Mouse (Mus musculus) spleen, adult 2 months (tissue): Measurements from ENCODE around the gene Gm20521. TPM values are rescaled to one million over a fixed set of nuclear protein-coding genes. Genes with fewer than 3 reads are reported as not detected.

Source experiments
- DNase-seq, 2 experiments: peaks; one replicate each; pipeline versions ENCODE4 v3.0.0 to v3.0.0-alpha.2; 2012 to 2021; ENCODE audit warnings: low spot score in 2 of 2, low read depth in 1 of 2
- H3K27ac ChIP-seq: fragments of 200-500 bp; 2 replicates; pipeline ENCODE4 v1.5.1; 2012; ENCODE audit warnings: low read length, inconsistent platforms; ENCODE audit not compliant: insufficient read depth
- H3K27me3 ChIP-seq: fragments of 200-500 bp; 2 replicates; pipeline ENCODE4 v1.6.1; 2012; ENCODE audit warnings: mild to moderate bottlenecking, moderate library complexity, low read length, inconsistent platforms; ENCODE audit not compliant: control insufficient read depth, insufficient read depth
- H3K36me3 ChIP-seq: fragments of 200-500 bp; 2 replicates; pipeline ENCODE4 v1.6.1; 2012; ENCODE audit warnings: mild to moderate bottlenecking, low read length, inconsistent platforms; ENCODE audit not compliant: control insufficient read depth, insufficient read depth
- H3K4me1 ChIP-seq: fragments of 200-500 bp; 2 replicates; pipeline ENCODE4 v1.6.1; 2011; ENCODE audit warnings: inconsistent platforms; ENCODE audit not compliant: control insufficient read depth, insufficient read depth, insufficient read length
- H3K4me3 ChIP-seq: fragments of 200-500 bp; 2 replicates; pipeline ENCODE4 v1.5.1; 2011; ENCODE audit warnings: mild to moderate bottlenecking, inconsistent platforms; ENCODE audit not compliant: insufficient read depth, insufficient read length; ENCODE audit errors: extremely low read depth
- CTCF ChIP-seq: fragments of 200-500 bp; IDR thresholded peaks from 2 replicates; pipeline ENCODE4 v1.5.1; 2011; ENCODE audit warnings: mild to moderate bottlenecking, inconsistent platforms; ENCODE audit not compliant: insufficient read depth, insufficient read length, insufficient replicate concordance; ENCODE audit errors: extremely low read depth
- POLR2A ChIP-seq: fragments of 200-500 bp; IDR thresholded peaks from 2 replicates; pipeline ENCODE4 v1.6.1; 2011; ENCODE audit warnings: low read depth, low read length, inconsistent platforms
- WGBS: fragments of 180-500 bp; shearing (Covaris S2); methylation state at CpG from one replicate; pipeline ENCODE4 v1.1.7; 2018; 5-methylcytosine and 5-hydroxymethylcytosine counted together
- polyA plus RNA-seq: library from polyadenylated mRNA; depleted of rRNA; stranded (reverse); fragments of >200 nt; gene quantifications from 2 replicates; pipeline ENCODE4 v1.2.3, GENCODE M21; 2012

Gene Gm20521
- polyA plus RNA-seq, 1 experiment, result not detected

DNA sequence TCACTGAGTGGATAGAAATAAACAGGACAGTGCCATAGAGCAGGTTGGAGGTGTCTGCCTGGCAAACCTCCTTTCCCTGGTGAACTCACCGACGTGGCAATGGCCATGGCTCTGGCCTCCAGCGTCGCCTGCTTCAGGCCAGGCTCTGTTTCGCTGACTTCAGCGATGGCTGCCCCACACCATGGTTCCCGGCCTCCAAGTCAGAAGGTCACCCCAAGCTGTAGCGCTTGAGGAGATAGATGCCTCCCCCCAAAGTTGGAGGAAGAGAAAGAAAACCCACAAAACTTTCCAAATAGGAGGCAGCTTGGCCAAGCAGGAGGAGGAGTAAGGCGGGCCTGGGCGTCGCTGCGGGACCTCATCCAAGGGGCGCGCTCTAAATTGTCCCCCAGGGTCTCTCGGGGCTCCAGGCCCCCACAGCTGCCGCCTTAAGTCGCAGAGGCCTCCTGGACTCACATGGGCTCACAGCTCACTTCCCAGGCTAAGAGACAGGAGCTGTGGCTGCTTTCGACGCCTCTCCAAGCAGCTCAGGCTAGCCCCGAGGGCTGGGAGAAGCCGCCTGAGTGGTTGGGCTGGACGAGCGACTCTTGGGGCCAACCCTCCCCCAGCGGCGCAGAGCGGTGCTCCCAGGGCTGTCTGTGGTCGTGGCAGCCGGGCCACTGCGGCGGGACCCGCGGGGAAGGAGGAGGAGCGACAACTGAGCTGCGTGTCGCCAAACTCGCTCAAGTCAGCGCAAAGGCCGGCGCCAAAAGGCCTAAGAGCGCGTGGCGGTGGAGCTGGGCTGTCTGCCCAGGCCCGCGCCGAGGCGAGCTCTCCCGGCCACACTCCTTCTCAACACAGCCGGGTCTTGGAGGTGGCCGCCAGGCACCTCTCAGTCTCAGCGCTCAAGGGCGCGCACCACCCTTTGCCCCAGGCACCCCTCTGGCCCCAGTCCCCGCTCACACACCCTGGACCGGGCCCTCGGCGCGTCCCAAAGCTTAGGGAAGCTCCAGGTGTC is 42.4 kb downstream of the Gm20521 start, which contains the start of gene Efs:
Gene Efs, minus strand, starts transcription at position 778 of the 994 bp plus-strand sequence.
- H3K36me3 ChIP-seq, result no peaks in the 10 kb centered on the region
- 15% methylated on average over 52 of the region's 57 CpGs for WGBS
- peak within 1 kb of the TSS; percentile 21; the same call in 1 of the 2 replicates for H3K4me3 ChIP-seq
- H3K27ac ChIP-seq, result peak within 1 kb of the TSS; percentile 31; the same call in 1 of the 2 replicates
- peaks cover 16% of the 10 kb centered on the region for H3K27me3 ChIP-seq
- H3K4me1 ChIP-seq, result no peaks in the 10 kb centered on the region; the same call in 1 of the 2 replicates
- DNase-seq, result no peak
- no peak for TF ChIP-seq CTCF
- TF ChIP-seq POLR2A, result no peak

- H3K4me3 ChIP-seq, result peak overlapping the region; percentile 21; the same call in 1 of the 2 replicates
- H3K27me3 ChIP-seq, result peaks cover 16% of the 10 kb centered on the region
- no peak overlapping the region for H3K27ac ChIP-seq
- DNase-seq, result no peak
- no peaks in the 10 kb centered on the region for H3K36me3 ChIP-seq
- H3K4me1 ChIP-seq, result no peaks in the 10 kb centered on the region; the same call in 1 of the 2 replicates
- WGBS, result 3% methylated on average over 52 of the region's 58 CpGs
- TF ChIP-seq POLR2A (no peak), CTCF (no peak)
These were observed 43.3 kb downstream of the Gm20521 start for GRCm38 (mm10) chr14:54926401-54927158.

GRCm38 (mm10) chr14:54927296-54927695 is 44.1 kb downstream of the Gm20521 start:
- TF ChIP-seq CTCF (no peak), POLR2A (no peak)
- Histone ChIP-seq H3K27me3 (peaks cover 16% of the 10 kb centered on the region), H3K27ac (no peak overlapping the region), H3K4me1 (no peaks in the 10 kb centered on the region; the same call in 1 of the 2 replicates), H3K4me3 (no peak overlapping the region), H3K36me3 (no peaks in the 10 kb centered on the region)
- 47% methylated on average over 7 of the region's 7 CpGs for WGBS
- DNase-seq, result no peak

- Histone ChIP-seq H3K4me1 (no peaks in the 10 kb centered on the region; the same call in 1 of the 2 replicates), H3K27ac (no peak overlapping the region), H3K27me3 (peaks cover 15% of the 10 kb centered on the region), H3K36me3 (no peaks in the 10 kb centered on the region), H3K4me3 (no peak overlapping the region)
- 84% methylated on average over 5 of the region's 5 CpGs for whole genome bisulfite sequencing
- DNase-seq, result no peak
- TF ChIP-seq CTCF (no peak), POLR2A (no peak)
These were observed 46.6 kb downstream of the Gm20521 start for GRCm38 (mm10) chr14:54929801-54930200.

GRCm38 (mm10) chr14:54930431-54930830 is 47.2 kb downstream of the Gm20521 start:
- TF ChIP-seq POLR2A (no peak), CTCF (no peak)
- no peak overlapping the region for H3K27ac ChIP-seq
- no peak for DNase-seq
- no peaks in the 10 kb centered on the region; the same call in 1 of the 2 replicates for H3K4me1 ChIP-seq
- H3K27me3 ChIP-seq, result peaks cover 13% of the 10 kb centered on the region
- no peak overlapping the region for H3K4me3 ChIP-seq
- WGBS, result 25% methylated on average over 2 of the region's 2 CpGs
- H3K36me3 ChIP-seq, result no peaks in the 10 kb centered on the region

DNA sequence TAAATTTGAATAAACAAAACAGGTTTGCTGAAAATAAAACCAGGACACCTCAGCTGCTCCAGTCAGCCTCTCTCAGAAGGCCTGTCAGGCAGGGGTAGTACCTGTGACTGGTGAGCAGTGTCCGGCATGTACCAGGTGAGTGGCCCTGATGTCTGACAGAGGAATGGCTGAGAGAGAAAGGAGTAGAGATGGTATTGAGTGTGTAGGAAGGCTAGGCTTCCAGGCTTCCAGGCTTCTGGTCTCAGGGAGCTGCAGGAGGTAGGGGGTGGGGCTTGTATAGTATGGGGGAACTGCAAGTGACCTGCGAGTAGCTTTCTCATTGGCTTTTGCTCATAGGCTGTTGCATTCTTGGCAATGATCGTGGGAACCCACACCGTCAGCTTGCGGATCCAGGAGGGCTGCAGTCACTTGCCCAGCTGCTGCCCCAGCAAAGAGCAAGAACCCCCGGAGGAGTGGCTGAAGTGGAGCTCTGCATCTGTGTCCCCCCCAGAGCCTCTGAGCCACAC is 49.5 kb downstream of the Gm20521 start, which contains the start of gene Il25:
Gene Il25, plus strand, starts transcription at position 51 of the 506 bp plus-strand sequence.
- peaks cover 3% of the 10 kb centered on the region; the same call in 1 of the 2 replicates for H3K27me3 ChIP-seq
- no peaks in the 10 kb centered on the region for H3K36me3 ChIP-seq
- TF ChIP-seq POLR2A (no peak), CTCF (no peak)
- WGBS, result 81% methylated on average over 6 of the region's 6 CpGs
- H3K27ac ChIP-seq, result no peak within 1 kb of the TSS
- DNase-seq, result no peak
- no peaks in the 10 kb centered on the region for H3K4me1 ChIP-seq
- no peak within 1 kb of the TSS for H3K4me3 ChIP-seq
